Mouse (Mus musculus): ENCODE measurements around the gene Klf7.

GRCm38 (mm10) chr1:64104665-64105064 is 17.4 kb downstream of the Klf7 start:
- no peak for TF ChIP-seq POLR2A (IDR thresholded peaks at IDR 0.05; ENCODE audit: control insufficient read depth in 1 of 2, insufficient read depth in 1 of 2, low read depth in 1 of 2, low read length in 2 of 2, poor library complexity in 1 of 2)
- no peak for TF ChIP-seq CTCF (IDR thresholded peaks at IDR 0.05 in 2 of 3, conservative IDR thresholded peaks at IDR 0.05 in 1 of 3; ENCODE audit: control insufficient read depth in 1 of 3, insufficient read depth in 1 of 3, low read depth in 2 of 3, low read length in 3 of 3, poor library complexity in 1 of 3, severe bottlenecking in 1 of 3)
- TF ChIP-seq GATA1 (IDR thresholded peaks at IDR 0.05; ENCODE audit: low read depth, low read length), result no peak

All from MEL (cell line).